Mouse (Mus musculus) brain, embryonic 14.5 days (tissue): ENCODE results near the gene Add2.

Source experiments
- CTCF ChIP-seq: fragments of 200-500 bp; IDR thresholded peaks from 2 replicates; pipeline ENCODE4 v1.5.1; 2012; ENCODE audit warnings: inconsistent platforms, mild to moderate bottlenecking, moderate library complexity, borderline replicate concordance; ENCODE audit not compliant: insufficient read depth, insufficient read length; ENCODE audit errors: extremely low read depth
- POLR2A ChIP-seq: fragments of 200-500 bp; IDR thresholded peaks from 2 replicates; pipeline ENCODE4 v1.6.1; 2012; ENCODE audit warnings: mild to moderate bottlenecking, inconsistent platforms, borderline replicate concordance; ENCODE audit not compliant: poor library complexity, insufficient read depth, insufficient read length, severe bottlenecking; ENCODE audit errors: extremely low read depth

- TF ChIP-seq POLR2A (no peak), CTCF (no peak)
These were observed 22.2 kb downstream of the Add2 start for GRCm38 (mm10) chr6:86050586-86051268.
